Mouse (Mus musculus) neutrophil, adult 5-6 weeks (primary cell): ENCODE results near the gene Prr12. TPM values are rescaled to one million over a fixed set of nuclear protein-coding genes. Genes with fewer than 3 reads are reported as not detected.
A peak's percentile ranks its signal among the peaks of the same experiment; 100 is the strongest.
"Not testable (repeated sequence)": the region's sequence is repeated elsewhere in the genome, so short reads cannot be mapped to it uniquely, and the experiment has no call there.

ENCODE experiments used
- ATAC-seq: fragments of 151-379, 151-347 bp; 2 replicates; pipeline ENCODE4 v1.8.0; 2017; ENCODE audit warnings: mild to moderate bottlenecking, moderate TSS enrichment; ENCODE audit not compliant: insufficient number of reproducible peaks, poor library complexity, low FRiP score, severe bottlenecking; ENCODE audit errors: extremely low read depth
- total RNA-seq: library from RNA; stranded (forward); fragments of 200-1000 nt; gene quantifications from 2 replicates; pipeline ENCODE4 v1.2.3, GENCODE M21; 2017

The Prr12 gene
- total RNA-seq, 1 experiment from 2014 or later, result 10.2 TPM

DNA sequence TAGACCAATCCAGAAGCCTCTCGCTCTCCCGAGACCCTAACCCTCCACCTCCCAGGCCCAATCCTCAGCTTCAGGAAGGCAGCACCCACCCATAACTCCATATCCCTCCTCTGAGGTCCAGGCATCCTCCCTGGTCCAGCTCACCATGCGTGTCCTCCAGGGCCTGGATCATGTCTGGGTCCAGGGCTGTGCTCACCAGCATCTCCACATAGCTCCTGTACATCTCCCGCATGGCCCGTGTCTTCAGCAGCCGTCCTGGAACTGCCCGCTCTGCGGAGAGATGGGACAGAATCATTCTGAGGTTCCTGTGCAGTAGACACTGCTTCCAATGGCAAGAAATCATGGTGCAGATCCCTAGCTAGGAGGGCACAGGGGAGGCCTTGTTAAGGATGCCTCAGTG, 21.8 kb downstream of the Prr12 start:
- ATAC-seq, result no peak

DNA sequence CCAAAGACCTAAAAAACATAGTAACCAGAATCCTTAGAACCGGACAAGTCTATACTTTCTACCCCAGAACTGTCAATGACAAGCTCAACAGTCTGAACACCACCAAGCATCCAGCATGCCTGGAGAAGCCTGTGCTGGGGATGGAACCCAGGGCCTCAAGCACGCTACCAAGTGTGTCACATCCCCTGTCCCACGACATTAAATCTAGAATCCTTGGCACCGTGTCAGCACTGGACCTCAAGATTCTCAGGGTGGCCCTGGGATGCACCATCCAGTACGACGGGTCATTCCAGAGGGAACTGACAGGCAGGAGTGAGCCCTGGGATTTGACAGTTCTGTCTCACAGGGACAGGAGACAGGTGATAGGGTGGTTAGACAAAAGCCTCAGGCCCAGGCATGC, 22.7 kb downstream of the Prr12 start:
- ATAC-seq, result no peak

DNA sequence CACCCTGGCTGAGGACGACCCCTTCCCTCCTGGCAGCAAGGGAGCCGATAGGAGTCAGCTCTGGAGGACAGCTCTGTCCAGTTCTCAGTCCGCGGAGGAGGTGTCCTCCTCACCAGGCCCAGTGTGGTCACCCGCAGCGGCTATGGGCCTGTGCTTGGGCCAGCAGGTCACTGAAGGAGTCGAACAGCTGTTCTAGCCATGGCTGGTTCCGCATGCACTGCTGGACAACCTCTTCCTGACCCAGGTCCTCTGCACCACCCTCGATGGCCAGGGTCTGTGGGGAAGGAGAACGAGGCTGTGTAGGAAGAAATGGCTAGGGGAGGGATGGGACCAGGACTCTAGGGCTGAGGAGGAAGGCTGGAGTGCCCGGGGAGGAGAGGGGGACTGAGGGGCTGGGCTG, 24.3 kb downstream of the Prr12 start:
- no peak for ATAC-seq

DNA sequence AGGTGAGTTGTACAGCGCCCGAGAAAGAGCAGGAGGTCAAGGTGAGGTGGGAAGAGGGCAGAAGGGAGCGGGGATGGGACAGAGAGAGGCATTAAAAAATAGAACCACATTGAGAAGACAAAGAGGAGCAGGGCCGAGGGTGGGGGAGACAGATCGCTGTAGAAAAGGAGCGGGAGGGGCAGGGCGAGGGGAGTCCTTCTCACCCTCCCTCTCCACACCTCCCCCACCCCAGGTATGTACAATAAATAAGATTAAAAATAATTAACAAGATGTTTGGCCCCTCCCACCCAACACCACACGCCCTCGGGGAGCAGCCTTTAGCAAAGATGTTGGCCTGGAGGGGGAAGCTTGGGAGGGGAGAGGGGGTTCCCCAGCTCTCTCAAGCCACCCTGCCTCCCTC, 24.9 kb downstream of the Prr12 start:
- ATAC-seq, result no peak

DNA sequence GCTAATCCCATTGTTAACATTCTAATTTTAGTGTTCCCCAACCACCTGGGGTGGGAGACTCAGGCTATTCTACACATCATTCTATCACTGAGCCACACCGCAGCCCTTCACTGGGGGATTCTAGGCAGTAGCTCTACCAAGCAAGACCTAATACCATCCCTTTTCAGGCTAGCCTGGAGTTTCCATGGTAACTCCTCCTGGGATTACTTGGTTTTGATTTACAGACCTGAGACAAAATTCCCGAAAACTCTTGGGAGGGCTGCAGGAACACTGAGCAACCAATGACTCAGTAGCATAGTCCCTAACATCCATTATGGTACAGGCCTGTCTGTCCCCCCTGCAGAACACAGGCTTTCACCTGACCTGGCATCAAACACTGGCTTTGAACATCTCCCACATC, 26.4 kb downstream of the Prr12 start:
- ATAC-seq, result no peak

DNA sequence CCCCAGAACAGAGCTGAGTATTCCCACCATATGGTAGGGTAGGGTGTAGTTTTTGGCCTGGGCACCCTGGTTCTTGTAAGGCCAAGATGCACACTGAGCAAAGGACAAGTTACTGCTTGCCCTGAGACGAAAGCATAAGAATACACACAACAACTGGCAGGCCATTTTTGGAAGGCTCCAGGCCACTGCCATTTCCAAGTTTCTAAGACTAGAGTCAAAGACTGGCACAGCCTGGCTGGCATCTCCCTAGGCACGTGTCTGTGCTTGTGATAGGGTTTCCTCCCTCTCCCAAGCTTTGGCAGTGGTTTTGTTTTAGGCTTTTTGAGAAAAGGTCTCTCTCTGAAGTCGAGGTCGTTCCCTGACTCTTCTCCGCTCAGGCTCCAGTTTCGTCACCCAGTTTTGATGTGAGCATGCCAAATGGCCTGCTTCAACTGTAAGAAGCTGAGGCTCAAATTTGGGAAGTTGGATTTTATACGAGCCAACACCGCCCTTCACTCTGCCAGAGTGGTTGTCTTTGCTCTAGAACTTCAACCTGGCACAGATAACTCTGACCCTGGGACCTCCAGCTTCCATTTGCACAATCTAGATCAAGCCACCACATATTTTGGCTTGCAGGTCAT, 27.0 kb downstream of the Prr12 start:
- no peak for ATAC-seq

DNA sequence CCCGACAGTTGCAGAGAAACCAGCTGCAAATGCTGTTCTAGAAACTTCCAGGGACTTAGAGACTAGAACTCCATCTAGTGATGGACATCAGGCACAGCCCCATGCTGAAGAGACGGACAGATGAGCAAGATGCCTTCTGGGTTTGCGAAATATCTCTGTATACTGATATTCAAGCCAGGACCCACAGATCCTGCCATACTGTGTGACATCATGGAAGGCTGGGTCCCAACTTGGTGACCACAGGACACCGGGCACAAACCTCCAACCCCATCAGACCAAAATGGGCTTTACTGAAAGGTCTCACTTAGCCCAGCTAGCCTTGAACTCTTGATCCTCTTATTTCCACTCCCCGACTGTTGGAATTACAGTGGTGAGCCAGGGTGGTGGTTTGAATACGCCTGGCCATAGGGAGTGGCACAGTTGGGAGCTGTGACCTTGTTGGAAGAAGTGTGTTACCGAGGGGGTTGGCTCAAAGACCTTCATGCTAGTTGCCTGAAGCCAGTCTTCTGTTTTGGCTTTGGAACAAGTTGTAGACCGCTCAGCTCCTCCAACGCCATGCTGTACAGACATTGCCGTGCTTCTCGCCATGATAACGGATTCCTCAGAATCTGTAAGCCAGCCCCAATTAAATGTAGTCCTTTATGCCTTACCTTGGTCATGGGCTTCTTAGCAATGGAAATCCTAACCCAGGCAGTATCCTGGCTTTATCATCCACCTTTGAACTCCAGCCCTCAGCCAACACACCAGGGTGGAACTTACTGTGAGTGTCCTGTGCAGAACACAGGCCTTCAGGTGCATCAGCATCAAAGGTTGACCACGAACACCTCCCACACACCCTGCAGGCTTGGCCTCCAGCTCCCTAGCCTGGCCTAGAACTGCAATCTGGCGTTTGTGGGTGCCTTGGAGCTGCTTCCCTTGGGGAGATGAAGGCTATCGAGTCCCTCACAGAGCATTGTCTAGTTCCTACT, 28.1 kb downstream of the Prr12 start:
- ATAC-seq, result no peak

DNA sequence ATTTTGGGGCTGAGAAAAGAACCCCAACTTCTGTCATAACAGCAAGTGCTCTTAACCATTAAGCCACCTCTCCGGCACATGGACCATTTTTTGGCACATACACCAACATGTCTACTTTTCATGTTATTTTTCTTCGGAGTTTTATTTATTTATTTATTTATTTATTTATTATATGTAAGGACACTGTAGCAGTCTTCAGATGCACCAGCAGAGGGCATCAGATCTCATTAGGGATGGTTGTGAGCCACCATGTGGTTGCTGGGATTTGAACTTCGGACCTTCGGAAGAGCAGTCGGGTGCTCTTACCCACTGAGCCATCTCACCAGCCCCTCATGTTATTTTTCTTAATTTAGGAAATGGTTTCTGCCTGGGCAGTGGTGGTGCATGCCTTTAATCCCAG, 29.0 kb downstream of the Prr12 start:
- ATAC-seq, result not testable (repeated sequence)

DNA sequence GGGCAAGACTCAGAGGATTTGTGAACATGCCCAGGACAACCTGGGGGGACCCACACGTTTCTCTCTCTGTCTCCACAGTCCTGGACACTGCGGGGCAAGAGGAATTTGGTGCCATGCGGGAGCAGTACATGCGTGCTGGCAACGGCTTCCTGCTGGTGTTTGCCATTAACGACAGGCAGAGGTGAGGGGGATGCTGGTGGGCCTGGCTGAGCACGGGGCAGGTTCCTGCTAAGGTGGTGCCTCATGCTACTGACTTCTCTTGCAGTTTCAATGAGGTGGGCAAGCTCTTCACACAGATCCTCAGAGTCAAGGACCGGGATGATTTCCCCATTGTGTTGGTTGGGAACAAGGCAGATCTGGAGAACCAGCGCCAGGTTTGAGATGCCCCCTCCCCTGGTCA, 32.5 kb downstream of the Prr12 start:
- no peak for ATAC-seq

DNA sequence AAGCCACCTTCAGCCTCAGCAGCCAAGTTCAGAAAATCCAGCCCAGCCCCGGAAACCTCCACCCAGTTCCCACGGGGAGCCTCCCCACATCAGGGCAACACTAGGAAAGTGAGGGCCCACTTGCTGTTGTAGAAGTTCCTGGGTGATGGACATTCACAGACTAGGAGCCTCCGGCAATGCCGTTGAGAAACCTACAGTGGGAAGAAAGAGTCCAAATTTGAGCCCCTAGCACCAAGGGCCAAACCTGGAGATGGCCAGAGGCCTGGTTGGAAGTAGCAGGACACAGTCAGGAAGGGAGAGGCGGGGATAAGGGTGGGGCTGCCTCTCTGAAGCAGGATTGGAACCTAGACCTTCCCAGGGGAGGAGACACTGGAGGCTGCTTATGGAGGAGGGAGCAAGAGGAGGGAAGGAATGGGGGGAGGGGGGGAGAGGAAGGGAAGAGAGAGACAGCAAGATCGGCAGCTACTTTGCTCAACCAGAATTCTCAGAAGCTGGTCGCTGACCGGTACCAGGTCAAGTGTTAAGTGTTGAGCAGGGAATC, 33.6 kb downstream of the Prr12 start:
- no peak for ATAC-seq

DNA sequence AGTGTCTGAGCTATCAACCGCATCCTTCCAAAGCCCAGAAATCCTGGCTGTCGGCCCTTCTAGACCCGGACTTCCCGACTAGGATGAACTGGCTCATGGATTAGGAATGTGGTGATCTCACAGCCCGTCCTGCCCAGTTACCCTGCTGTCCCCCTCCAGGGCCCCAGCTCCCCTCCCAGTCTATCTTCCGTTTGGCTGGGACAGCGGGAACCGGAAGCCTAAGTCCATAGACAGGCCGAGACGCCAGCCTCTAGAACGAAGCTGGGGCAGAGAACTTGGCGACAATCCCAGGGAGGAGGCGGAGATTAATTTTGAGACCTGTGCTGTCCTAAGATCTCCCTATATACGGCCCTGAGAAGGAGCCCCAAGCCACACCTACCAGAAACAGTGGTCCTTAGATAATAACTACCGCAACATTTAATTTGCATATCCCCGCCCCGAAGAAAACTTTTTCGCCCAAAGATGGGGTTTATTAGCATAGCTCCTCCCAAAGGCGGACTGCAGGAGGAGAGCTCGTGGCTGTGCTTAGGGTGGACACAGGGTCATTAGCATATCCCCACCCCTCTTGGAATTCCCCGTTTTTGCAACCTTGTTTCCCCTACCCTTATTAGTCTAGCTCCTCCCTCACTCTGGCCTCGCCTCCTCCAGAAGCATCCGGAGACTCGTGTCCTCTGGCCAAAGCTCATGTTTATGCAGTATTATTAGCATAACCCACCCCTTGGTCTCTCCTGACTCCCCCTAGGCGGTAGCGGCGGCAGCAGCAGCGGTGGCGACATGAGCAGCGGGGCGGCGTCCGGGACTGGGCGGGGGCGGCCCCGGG, 35.2 kb downstream of the Prr12 start, which contains the start of gene Rras:
TSS of gene Rras (plus strand) at position 720 of the 820 bp plus-strand sequence.
- peak; percentile 76 for ATAC-seq

DNA sequence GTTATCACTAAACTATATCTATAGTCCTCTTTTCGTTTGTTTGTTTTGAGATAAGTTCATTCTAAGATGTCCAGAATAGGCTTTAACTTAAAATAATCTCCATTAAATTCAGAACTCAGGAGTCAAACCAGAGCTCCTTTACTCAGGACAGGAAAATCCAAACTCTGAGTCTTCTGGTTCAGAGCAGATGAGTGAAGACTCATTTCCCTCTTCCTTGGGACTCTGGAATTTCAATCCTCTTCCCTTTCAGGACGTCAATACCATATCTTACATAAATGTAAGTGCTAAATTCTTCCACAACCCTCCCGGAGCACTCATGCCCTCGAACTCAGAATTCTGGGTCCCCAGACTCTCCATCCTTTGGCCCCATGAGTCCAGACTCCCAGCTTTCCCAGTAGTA, 35.9 kb downstream of the Prr12 start:
- ATAC-seq, result no peak

DNA sequence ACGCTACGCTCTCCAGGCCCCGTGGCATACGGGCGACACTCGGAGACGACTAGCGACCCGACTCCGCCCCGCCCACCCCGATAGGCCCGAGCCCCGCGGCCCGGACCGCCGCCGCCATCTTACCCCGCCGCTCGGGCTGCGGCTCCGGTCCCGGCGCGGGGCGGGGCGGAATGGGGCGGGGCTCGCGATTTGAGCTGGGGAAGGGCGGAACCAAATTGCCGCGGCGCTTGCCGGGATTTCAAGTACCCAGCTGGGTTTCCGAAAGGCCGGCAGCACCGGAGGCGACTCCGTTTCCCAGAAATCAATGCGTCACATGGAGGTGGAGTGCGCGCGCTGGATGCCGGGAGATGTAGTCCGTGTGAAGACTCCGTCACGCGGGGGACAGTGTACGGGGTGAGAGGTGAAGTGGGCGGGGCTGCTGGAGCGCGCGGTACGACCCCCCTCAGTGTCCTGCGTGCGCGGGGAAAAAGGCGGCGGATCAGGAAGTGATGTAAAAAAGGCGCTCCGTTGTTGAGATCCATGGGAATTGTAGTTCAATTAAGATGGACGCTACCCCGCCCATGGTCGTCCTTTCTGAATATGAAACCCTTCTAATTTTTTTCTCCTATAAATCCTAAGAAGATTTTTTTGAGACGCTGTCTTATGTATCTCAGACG, 36.6 kb downstream of the Prr12 start, which contains the start of gene Scaf1:
TSS of gene Scaf1 (minus strand) at position 407 of the 656 bp plus-strand sequence.
- peak; percentile 78 for ATAC-seq

DNA sequence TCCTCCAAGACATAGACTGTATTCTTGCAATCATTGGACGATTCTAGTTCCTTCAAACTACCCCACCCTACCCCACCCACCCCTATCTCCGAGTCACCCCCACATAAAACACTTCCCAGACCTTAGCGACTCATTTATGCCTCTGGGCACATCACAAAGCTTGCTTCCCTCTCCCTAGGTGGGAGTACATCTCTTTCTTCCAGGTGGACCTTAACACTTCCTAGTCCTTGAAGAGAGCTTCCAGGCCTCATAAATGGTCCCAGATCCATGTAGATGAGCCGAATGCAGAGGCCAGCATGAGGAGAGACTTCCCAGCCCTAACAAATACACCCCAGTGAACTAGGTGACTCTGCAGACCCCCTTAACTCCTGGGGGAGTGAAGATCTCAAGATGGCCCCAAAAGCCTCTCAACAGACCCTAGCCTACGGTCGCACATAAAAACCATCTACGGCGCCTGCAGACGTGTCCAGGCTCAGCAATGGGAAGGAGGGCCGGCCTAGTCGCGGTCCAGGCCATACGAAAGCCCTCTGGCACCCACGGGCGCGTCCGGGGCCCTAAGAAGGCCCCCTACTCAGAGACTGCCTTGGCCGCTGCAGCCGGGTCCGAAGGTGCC, 37.2 kb downstream of the Prr12 start:
- ATAC-seq, result no peak

DNA sequence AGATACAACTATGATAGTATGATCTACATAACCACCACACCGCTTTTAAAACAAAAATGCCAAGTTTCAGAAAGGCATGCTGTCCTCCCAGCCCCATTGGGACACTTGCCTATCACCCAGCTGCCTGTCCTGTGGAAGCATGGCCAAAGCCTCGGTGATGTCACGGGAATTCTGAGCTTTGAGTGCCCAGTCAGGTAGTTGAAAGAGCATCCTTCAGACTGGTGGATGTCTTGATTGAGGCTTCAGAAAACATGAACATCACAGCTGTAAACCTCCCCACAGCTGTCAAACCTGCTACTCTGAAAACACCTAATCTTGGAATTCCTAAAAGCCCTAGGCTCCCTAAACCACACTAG, 38.6 kb downstream of the Prr12 start:
- ATAC-seq, result no peak

DNA sequence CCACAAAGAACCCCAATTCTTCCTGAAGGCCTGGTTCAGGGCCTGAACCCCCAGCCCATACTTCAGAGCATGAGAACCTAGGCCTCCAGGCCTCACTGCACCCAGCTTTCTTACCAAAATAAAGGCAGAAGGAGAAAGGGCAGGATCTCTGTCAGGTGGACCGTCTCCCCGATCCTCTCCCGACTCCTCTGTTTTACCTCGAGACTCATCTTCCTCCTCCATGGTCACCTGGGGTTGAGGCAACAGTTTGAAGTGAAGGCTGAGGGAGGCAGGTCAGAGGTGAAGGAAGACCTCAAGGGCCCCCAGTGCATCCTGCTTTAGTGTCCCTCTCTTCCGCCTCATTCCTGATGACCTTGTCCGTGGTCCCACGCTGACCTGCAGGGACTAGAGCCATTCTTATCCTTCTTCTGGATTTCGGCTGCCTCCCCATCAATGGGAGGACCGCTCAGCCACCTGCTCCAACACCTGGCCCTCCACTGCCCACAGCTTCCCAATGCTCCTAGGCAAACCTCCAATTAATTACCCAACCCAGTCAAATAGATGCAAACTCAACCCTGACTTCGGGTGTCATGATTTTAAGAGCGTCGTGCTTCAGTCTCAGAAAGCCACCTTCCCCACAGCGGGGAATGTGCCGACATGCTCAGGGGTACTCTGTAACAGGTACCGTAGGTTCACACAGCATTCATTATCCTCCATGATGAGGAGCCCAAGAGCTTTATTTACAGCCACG, 39.1 kb downstream of the Prr12 start:
- no peak for ATAC-seq

DNA sequence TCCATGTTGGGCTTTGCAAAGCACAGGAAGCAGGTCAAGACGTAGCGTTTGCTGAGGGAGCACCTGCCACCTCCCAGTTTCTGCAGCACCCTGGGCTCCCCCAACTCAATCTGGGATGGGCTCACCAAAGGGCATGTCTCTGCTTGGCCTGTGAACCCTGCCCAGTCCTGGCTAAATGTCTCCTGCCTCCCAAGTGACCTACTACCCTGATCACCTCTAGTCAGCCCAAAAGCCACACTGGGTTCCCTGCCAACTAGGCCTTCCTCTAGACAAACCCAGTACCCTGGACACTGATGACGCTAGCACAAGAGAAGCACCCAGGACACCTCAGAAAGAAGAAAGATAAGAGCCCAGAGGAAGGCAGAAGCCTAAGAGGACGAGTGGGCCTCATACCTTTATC, 39.9 kb downstream of the Prr12 start:
- ATAC-seq, result no peak

DNA sequence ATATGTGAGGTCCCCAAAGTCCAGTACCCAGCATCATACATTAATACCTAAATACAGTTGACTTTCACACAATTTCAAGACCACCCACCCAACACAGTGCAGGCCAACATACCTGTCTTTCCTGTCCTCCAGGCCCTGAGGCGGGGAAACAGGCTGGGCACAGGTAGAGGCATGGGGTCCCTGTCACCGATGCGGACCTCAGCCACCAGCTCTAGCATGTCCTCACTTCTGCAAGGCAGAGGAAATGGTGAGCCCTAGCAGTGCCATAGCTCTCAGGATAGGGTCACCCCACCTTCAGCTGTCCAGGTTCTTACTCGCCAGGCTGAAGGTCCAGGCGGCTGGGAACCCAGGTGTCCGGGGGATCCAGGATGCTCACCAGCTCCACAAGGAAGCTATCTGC, 40.7 kb downstream of the Prr12 start:
- no peak for ATAC-seq
